35 mouse cellular contexts compared by ENCODE assay signal in genomic region chr8:123402730-123403326, GRCm38 (mm10). TPM values are rescaled to one million over a fixed set of nuclear protein-coding genes. Genes with fewer than 3 reads are reported as not detected.
DNase-seq lines count a peak whose midpoint lies in the region; ATAC-seq and TF ChIP-seq lines count a peak whose summit lies in the region.
"Had no signal": no experiment of that assay in that cellular context is flagged by ENCODE, and none has a peak within 500 bp of the region (broad histone marks: within the 10 kb centered on the region; RNA-seq: fewer than 3 reads in every experiment).

No protein-coding gene starts in this region.

- no peak for TF ChIP-seq RAD21 in CH12.LX (IDR thresholded peaks at IDR 0.05; ENCODE audit: low read depth, low read length)

- H3K4me3 ChIP-seq in lung, embryonic 15.5 days, result no peak overlapping the region
- no peak overlapping the region for H3K4me3 ChIP-seq in lung, postnatal 0 days (ENCODE audit: low read depth, low read length)
- no peak overlapping the region for H3K4me3 ChIP-seq in CH12.LX (replicated peaks in 1 of 3; ENCODE audit: low read depth in 2 of 3, low read length in 2 of 3, poor library complexity in 1 of 3)
- H3K4me3 ChIP-seq: embryonic facial prominence, embryonic 10.5 days; embryonic facial prominence, embryonic 15.5 days; forebrain, embryonic 12.5 days; heart, embryonic 15.5 days; hindbrain, embryonic 13.5 days; layer of hippocampus, adult 2 months; left cerebral cortex, adult 2 months; limb, embryonic 12.5 days; liver, embryonic 15.5 days; midbrain, embryonic 13.5 days had no signal

- H3K79me2 ChIP-seq in CH12.LX (replicated peaks; ENCODE audit: control insufficient read depth, extremely low read depth, insufficient read depth, poor library complexity, severe bottlenecking), result no peaks in the 10 kb centered on the region

- no peak for TF ChIP-seq POLR2A in CH12.LX (IDR thresholded peaks at IDR 0.05; ENCODE audit: low read depth, low read length)

- WGBS in lung, embryonic 15.5 days, result 76% methylated on average over 9 of the region's 9 CpGs
- WGBS in lung, postnatal 0 days, result 71% methylated on average over 9 of the region's 9 CpGs

- H3K9ac ChIP-seq in lung, embryonic 15.5 days, result no peak overlapping the region
- no peak overlapping the region for H3K9ac ChIP-seq in lung, postnatal 0 days (replicated peaks; ENCODE audit: low read depth)
- H3K9ac ChIP-seq in CH12.LX (ENCODE audit: insufficient read depth, low read depth), result no peak overlapping the region
- H3K9ac ChIP-seq: embryonic facial prominence, embryonic 15.5 days; forebrain, embryonic 12.5 days; forebrain, postnatal 0 days; heart, embryonic 15.5 days; hindbrain, embryonic 13.5 days; limb, embryonic 12.5 days; liver, embryonic 15.5 days; midbrain, embryonic 13.5 days had no signal

- H3K36me3 ChIP-seq in lung, embryonic 15.5 days, result peaks cover 47% of the 10 kb centered on the region
- H3K36me3 ChIP-seq in lung, postnatal 0 days (ENCODE audit: insufficient read depth, low read length), result peaks cover 21% of the 10 kb centered on the region; the same call in 1 of the 2 replicates
- peaks cover 49 to 64% of the 10 kb centered on the region in 2 experiments for H3K36me3 ChIP-seq in CH12.LX (replicated peaks in 1 of 2; ENCODE audit: control insufficient read depth in 1 of 2, insufficient read depth in 1 of 2, low read length in 1 of 2)

- TF ChIP-seq EP300 in lung, postnatal 0 days (IDR thresholded peaks at IDR 0.05), result no peak
- TF ChIP-seq EP300 in CH12.LX (IDR thresholded peaks at IDR 0.05; ENCODE audit: low read length), result no peak

- H3K27me3 ChIP-seq in lung, embryonic 15.5 days, result peaks cover 5% of the 10 kb centered on the region
- no peaks in the 10 kb centered on the region for H3K27me3 ChIP-seq in lung, postnatal 0 days (replicated peaks; ENCODE audit: insufficient read depth, low read length)
- H3K27me3 ChIP-seq in CH12.LX (replicated peaks), result peaks cover 5% of the 10 kb centered on the region
- H3K27me3 ChIP-seq: forebrain, embryonic 12.5 days; midbrain, embryonic 13.5 days; Patski had no signal

- H3K9me3 ChIP-seq in lung, embryonic 15.5 days, result no peaks in the 10 kb centered on the region
- H3K9me3 ChIP-seq in lung, postnatal 0 days (ENCODE audit: low read length), result no peaks in the 10 kb centered on the region
- no peaks in the 10 kb centered on the region for H3K9me3 ChIP-seq in CH12.LX (replicated peaks; ENCODE audit: low read length)
- H3K9me3 ChIP-seq: embryonic facial prominence, embryonic 10.5 days; embryonic facial prominence, embryonic 15.5 days; forebrain, embryonic 12.5 days; G1E; heart, embryonic 15.5 days; hindbrain, embryonic 13.5 days; limb, embryonic 12.5 days; liver, embryonic 15.5 days; midbrain, embryonic 13.5 days had no signal

- dilution Hi-C loops in CH12.LX (cut with MboI; ENCODE audit: extremely low pct_ligation_motif_present, extremely low pct_unique_long_range_greater_than_20kb, low sequenced_read_pairs), result no loop called here

- H3K4me1 ChIP-seq in lung, embryonic 15.5 days, result no peaks in the 10 kb centered on the region
- no peaks in the 10 kb centered on the region for H3K4me1 ChIP-seq in lung, postnatal 0 days (ENCODE audit: insufficient read depth, low read depth, low read length)
- H3K4me1 ChIP-seq in CH12.LX (ENCODE audit: control insufficient read depth in 1 of 2, insufficient read depth in 2 of 2), result peaks cover 2 to 11% of the 10 kb centered on the region in 2 experiments
- H3K4me1 ChIP-seq: limb, embryonic 12.5 days had no signal

- no peak for TF ChIP-seq CTCF in lung, postnatal 0 days (IDR thresholded peaks at IDR 0.05)
- no peak for TF ChIP-seq CTCF in CH12.LX (conservative IDR thresholded peaks at IDR 0.05 in 1 of 2, IDR thresholded peaks at IDR 0.05 in 1 of 2; ENCODE audit: low read depth in 2 of 2, low read length in 2 of 2)

- peak; percentile 37; the same call in 1 of the 2 replicates for ATAC-seq in lung, embryonic 15.5 days (ENCODE audit: borderline replicate concordance, extremely low read depth, low FRiP score, low TSS enrichment)
- ATAC-seq in lung, postnatal 0 days, result no peak
- ATAC-seq: forebrain, postnatal 0 days; midbrain, embryonic 13.5 days; Patski had no signal

- H3K4me2 ChIP-seq in lung, embryonic 15.5 days, result no peak overlapping the region
- H3K4me2 ChIP-seq in lung, postnatal 0 days (replicated peaks; ENCODE audit: low read depth, low read length), result no peak overlapping the region
- H3K4me2 ChIP-seq in CH12.LX (ENCODE audit: insufficient read depth, low read depth, poor library complexity, severe bottlenecking), result no peak overlapping the region
- H3K4me2 ChIP-seq: embryonic facial prominence, embryonic 15.5 days; forebrain, embryonic 12.5 days; heart, embryonic 15.5 days; hindbrain, embryonic 13.5 days; limb, embryonic 12.5 days; liver, embryonic 15.5 days; midbrain, embryonic 13.5 days had no signal

- in situ Hi-C loops in CH12.LX (cut with MboI; ENCODE audit: low pct_ligation_motif_present, low pct_unique_long_range_greater_than_20kb, low sequenced_read_pairs), result no loop called here

- peak; percentile 92 for DNase-seq in heart, adult 11 months
- DNase-seq in heart, postnatal 25 days (ENCODE audit: low spot score), result no peak
- DNase-seq in heart, postnatal 14 days, result peak; percentile 28 to 51
- DNase-seq in heart, postnatal 36 days, result no peak
- no peak for DNase-seq in lung, postnatal 0 days (ENCODE audit: low spot score)
- DNase-seq in CH12.LX (ENCODE audit: extremely low read depth), result no peak
- no peak for DNase-seq in urinary bladder, postnatal 25 days (ENCODE audit: low spot score)
- DNase-seq: adrenal gland, postnatal 10 days; cerebellum, adult 8-10 months; cerebellum, postnatal 25 days; forebrain, postnatal 0 days; gastrocnemius, postnatal 10 days; kidney, adult 9 months; kidney, postnatal 14 days; lung, postnatal 10 days; retina, postnatal 1 day; right cerebral cortex, postnatal 14 days had no signal

- intact Hi-C loops in heart, postnatal 25 days (cut with DNase I), result no loop called here
- intact Hi-C loops in heart, postnatal 14 days (cut with DNase I), result no loop called here
- intact Hi-C loops in heart, postnatal 36 days (cut with DNase I), result no loop called here

- H3K27ac ChIP-seq in lung, embryonic 15.5 days, result no peak overlapping the region
- no peak overlapping the region for H3K27ac ChIP-seq in lung, postnatal 0 days (ENCODE audit: low read length)
- no peak overlapping the region for H3K27ac ChIP-seq in CH12.LX (ENCODE audit: insufficient read depth, low read depth)
- H3K27ac ChIP-seq: embryonic facial prominence, embryonic 10.5 days; embryonic facial prominence, embryonic 15.5 days; forebrain, embryonic 12.5 days; heart, embryonic 15.5 days; hindbrain, embryonic 13.5 days; layer of hippocampus, adult 2 months; left cerebral cortex, adult 2 months; limb, embryonic 12.5 days; liver, embryonic 15.5 days; macrophage; midbrain, embryonic 13.5 days had no signal

TF ChIP-seq in CH12.LX, 34 proteins besides CTCF, POLR2A, EP300 and RAD21:
- TF ChIP-seq ZMIZ1 (IDR thresholded peaks at IDR 0.05; ENCODE audit: low read depth, low read length) (no peak), ZC3H11A (IDR thresholded peaks at IDR 0.05; ENCODE audit: low read depth, low read length) (no peak), ELF1 (IDR thresholded peaks at IDR 0.05; ENCODE audit: low read depth, low read length) (no peak), MAX (IDR thresholded peaks at IDR 0.05; ENCODE audit: low read length) (no peak), USF2 (conservative IDR thresholded peaks at IDR 0.05; ENCODE audit: low read depth, low read length) (no peak), BHLHE40 (IDR thresholded peaks at IDR 0.05; ENCODE audit: low read depth, low read length) (no peak), MAZ (IDR thresholded peaks at IDR 0.05; ENCODE audit: low read depth, low read length) (no peak), POLR2AphosphoS2 (IDR thresholded peaks at IDR 0.05; ENCODE audit: low read depth, low read length) (peak; percentile 31; the same call in 1 of the 2 replicates)

RNA-seq across cellular contexts. Expression of gene Mc1r, which starts 4.1 kb away (rescaled TPM):
- total RNA-seq in heart, postnatal 25 days (2021), result not detected
- not detected for total RNA-seq in heart, postnatal 14 days (2021)
- total RNA-seq in heart, postnatal 36 days (2021), result not detected
- polyA plus RNA-seq in lung, embryonic 15.5 days (2015; fragmentation: Nextera tagmentation; extraction: Ambion mirVana), result not detected in 2 replicates
- polyA plus RNA-seq in lung, postnatal 0 days (2015; fragmentation: Nextera tagmentation; extraction: Ambion mirVana), result not detected in 2 replicates
- total RNA-seq in CH12.LX (2012; rRNA removed), result 0.04 TPM in 1 of 2 replicates, not detected in the other
- not detected in 2 replicates for total RNA-seq in CH12.LX (2014; rRNA removed)
- polyA plus RNA-seq in CH12.LX (2012; ENCODE audit: insufficient read length, low read depth), result 0.07 TPM in 1 of 2 replicates, not detected in the other
- total RNA-seq: adrenal gland, postnatal 10 days; gastrocnemius, postnatal 10 days; layer of hippocampus, adult 2 months; liver, adult 2 months had no signal
- polyA plus RNA-seq: embryonic facial prominence, embryonic 10.5 days; gonadal fat pad, adult 2 months; heart, embryonic 15.5 days; intestine, embryonic 16.5 days; limb, embryonic 12.5 days; liver, adult 2 months; liver, embryonic 15.5 days; macrophage; small intestine, adult 2 months had no signal

RNA-seq across cellular contexts. Expression of gene Tubb3, which starts 8.4 kb away (rescaled TPM):
- total RNA-seq in heart, postnatal 25 days (2021), result under 1 TPM; 0.25 to 0.34 TPM
- total RNA-seq in heart, postnatal 14 days (2021), result under 1 TPM; 0.61 to 0.67 TPM
- total RNA-seq in heart, postnatal 36 days (2021), result under 1 TPM in 1 of 2 experiments, not detected in 1; 0.72 TPM
- polyA plus RNA-seq in lung, embryonic 15.5 days (2015; fragmentation: Nextera tagmentation; extraction: Ambion mirVana), result 4.6 and 11.4 TPM in 2 replicates
- 0.42 and 0.58 TPM in 2 replicates for polyA plus RNA-seq in lung, postnatal 0 days (2015; fragmentation: Nextera tagmentation; extraction: Ambion mirVana)
- total RNA-seq in CH12.LX (2012; rRNA removed), result 1.8 and 3.1 TPM in 2 replicates
- total RNA-seq in CH12.LX (2014; rRNA removed), result 1.3 and 2.2 TPM in 2 replicates
- polyA plus RNA-seq in CH12.LX (2012; ENCODE audit: insufficient read length, low read depth), result 1.8 and 2.6 TPM in 2 replicates
- total RNA-seq: liver, adult 2 months had no signal
- polyA plus RNA-seq: liver, adult 2 months; macrophage had no signal

RNA-seq across cellular contexts. Expression of gene Def8, which starts 20.5 kb away (rescaled TPM):
- 10 to 100 TPM; 56.9 to 59.6 TPM for total RNA-seq in heart, postnatal 25 days (2021)
- 10 to 100 TPM; 45.8 to 50.8 TPM for total RNA-seq in heart, postnatal 14 days (2021)
- 10 to 100 TPM; 51.6 to 58.1 TPM for total RNA-seq in heart, postnatal 36 days (2021)
- 29.7 and 31.1 TPM in 2 replicates for polyA plus RNA-seq in lung, embryonic 15.5 days (2015; fragmentation: Nextera tagmentation; extraction: Ambion mirVana)
- polyA plus RNA-seq in lung, postnatal 0 days (2015; fragmentation: Nextera tagmentation; extraction: Ambion mirVana), result 11.2 and 11.6 TPM in 2 replicates
- 19.9 and 20.9 TPM in 2 replicates for total RNA-seq in CH12.LX (2012; rRNA removed)
- total RNA-seq in CH12.LX (2014; rRNA removed), result 16.8 and 17.9 TPM in 2 replicates
- polyA plus RNA-seq in CH12.LX (2012; ENCODE audit: insufficient read length, low read depth), result 22.4 and 23.3 TPM in 2 replicates

RNA-seq across cellular contexts. Expression of gene Tcf25, which starts 29.3 kb away (rescaled TPM):
- total RNA-seq in heart, postnatal 25 days (2021), result 100 to 1,000 TPM; 113 to 157 TPM
- 100 to 1,000 TPM; 136 to 149 TPM for total RNA-seq in heart, postnatal 14 days (2021)
- 100 to 1,000 TPM; 121 to 130 TPM for total RNA-seq in heart, postnatal 36 days (2021)
- polyA plus RNA-seq in lung, embryonic 15.5 days (2015; fragmentation: Nextera tagmentation; extraction: Ambion mirVana), result 143 and 162 TPM in 2 replicates
- polyA plus RNA-seq in lung, postnatal 0 days (2015; fragmentation: Nextera tagmentation; extraction: Ambion mirVana), result 133 and 144 TPM in 2 replicates
- total RNA-seq in CH12.LX (2012; rRNA removed) (142 and 168 TPM in 2 replicates), CH12.LX (2014; rRNA removed) (204 and 207 TPM in 2 replicates)
- 393 and 396 TPM in 2 replicates for polyA plus RNA-seq in CH12.LX (2012; ENCODE audit: insufficient read length, low read depth)

Comparison
In these comparisons a context has a peak if more than half of its experiments do, and no peak if none do; other contexts are left out.
1. DNase-seq: peak in heart, adult 11 months (single experiment) and heart, postnatal 14 days (2 of 2); none in heart, postnatal 25 days (single experiment), heart, postnatal 36 days (0 of 2), lung, postnatal 0 days (single experiment), CH12.LX (single experiment) and urinary bladder, postnatal 25 days (single experiment).